Mouse (Mus musculus) MEL (cell line): ENCODE data around the gene Nxpe2. TPM values are rescaled to one million over a fixed set of nuclear protein-coding genes. Genes with fewer than 3 reads are reported as not detected.

Experiments
- DNase-seq: peaks from one replicate; pipeline ENCODE4 v3.0.0; 2011; ENCODE audit warnings: low read depth, low spot score
- H3K27ac ChIP-seq: 2 replicates; pipeline ENCODE4 v1.5.1; 2012; ENCODE audit warnings: low read depth, mild to moderate bottlenecking, control low read depth, low read length, moderate library complexity; ENCODE audit not compliant: control insufficient read depth
- H3K27me3 ChIP-seq, 2 experiments: fragments of 150-350 bp in 1 of 2; sonication (generic) in 1 of 2; 2 replicates each; pipeline ENCODE4 v1.6.1; 2012; ENCODE audit warnings: low read length in 2 of 2, mild to moderate bottlenecking in 2 of 2, improper control_type of control experiment in 1 of 2, moderate library complexity in 1 of 2; ENCODE audit not compliant: insufficient read depth in 2 of 2, control insufficient read depth in 1 of 2
- H3K36me3 ChIP-seq, 2 experiments: 2 replicates each; pipeline ENCODE4 v1.6.1; 2012 to 2014; ENCODE audit warnings: low read length in 2 of 2, improper control_type of control experiment in 1 of 2, inconsistent platforms in 1 of 2, mild to moderate bottlenecking in 1 of 2; ENCODE audit not compliant: insufficient read depth in 2 of 2, control insufficient read depth in 1 of 2
- H3K4me1 ChIP-seq, 2 experiments: fragments of 150-350 bp in 1 of 2; sonication (generic) in 1 of 2; 2 replicates each; pipeline ENCODE4 v1.6.1; 2012; ENCODE audit warnings: low read length in 2 of 2, improper control_type of control experiment in 1 of 2, mild to moderate bottlenecking in 1 of 2; ENCODE audit not compliant: insufficient read depth in 2 of 2, control insufficient read depth in 1 of 2
- H3K4me3 ChIP-seq, 2 experiments: fragments of 150-350 bp in 1 of 2; sonication (generic) in 1 of 2; 2 replicates each; pipeline ENCODE4 v1.5.1; 2012; ENCODE audit warnings: low read depth in 2 of 2, low read length in 2 of 2, mild to moderate bottlenecking in 2 of 2, moderate library complexity in 2 of 2, control low read depth in 1 of 2, improper control_type of control experiment in 1 of 2; ENCODE audit not compliant: control insufficient read depth in 1 of 2, insufficient read depth in 1 of 2
- H3K79me2 ChIP-seq: 2 replicates; pipeline ENCODE4 v1.6.1; 2012; ENCODE audit warnings: mild to moderate bottlenecking, low read length, moderate library complexity; ENCODE audit not compliant: control insufficient read depth, poor library complexity, insufficient read depth
- H3K9ac ChIP-seq: 2 replicates; pipeline ENCODE4 v1.6.1; 2012; ENCODE audit warnings: low read depth, mild to moderate bottlenecking, control low read depth, low read length, moderate library complexity; ENCODE audit not compliant: control insufficient read depth, poor library complexity, severe bottlenecking
- H3K9me3 ChIP-seq: fragments of 150-350 bp; sonication (generic); replicated peaks from 2 replicates; pipeline ENCODE4 v1.6.1; 2012; ENCODE audit warnings: mild to moderate bottlenecking, low read length, improper control_type of control experiment, moderate library complexity; ENCODE audit not compliant: insufficient read depth
- CHD1 ChIP-seq: IDR thresholded peaks from 2 replicates; pipeline ENCODE4 v1.6.1; 2012; ENCODE audit warnings: low read depth, mild to moderate bottlenecking, inconsistent platforms, low read length, improper control_type of control experiment
- CHD2 ChIP-seq: IDR thresholded peaks from 2 replicates; pipeline ENCODE4 v1.6.1; 2011; ENCODE audit warnings: low read length, improper control_type of control experiment
- E2F4 ChIP-seq: IDR thresholded peaks from 2 replicates; pipeline ENCODE4 v1.6.1; 2011; ENCODE audit warnings: low read depth, low read length, improper control_type of control experiment, borderline replicate concordance
- EP300 ChIP-seq, 2 experiments: IDR thresholded peaks; 2 replicates each; pipeline ENCODE4 v1.6.1; 2011; ENCODE audit warnings: improper control_type of control experiment in 2 of 2, low read length in 2 of 2, low read depth in 1 of 2, mild to moderate bottlenecking in 1 of 2
- GABPA ChIP-seq: IDR thresholded peaks from 2 replicates; pipeline ENCODE4 v1.6.1; 2012; ENCODE audit warnings: low read depth, mild to moderate bottlenecking, inconsistent platforms, low read length, improper control_type of control experiment, moderate library complexity
- JUND ChIP-seq: IDR thresholded peaks from 2 replicates; pipeline ENCODE4 v1.6.1; 2011; ENCODE audit warnings: low read depth, mild to moderate bottlenecking, improper control_type of control experiment, low read length
- MAFK ChIP-seq: IDR thresholded peaks from 2 replicates; pipeline ENCODE4 v1.6.1; 2011; ENCODE audit warnings: low read depth, mild to moderate bottlenecking, low read length, improper control_type of control experiment, borderline replicate concordance
- MAX ChIP-seq: IDR thresholded peaks from 2 replicates; pipeline ENCODE4 v1.6.1; 2011; ENCODE audit warnings: low read length, improper control_type of control experiment
- MAZ ChIP-seq: IDR thresholded peaks from 2 replicates; pipeline ENCODE4 v1.6.1; 2012; ENCODE audit warnings: low read depth, mild to moderate bottlenecking, inconsistent platforms, low read length, improper control_type of control experiment
- MEF2A ChIP-seq: IDR thresholded peaks from 2 replicates; pipeline ENCODE4 v1.6.1; 2014; ENCODE audit warnings: low read depth, mild to moderate bottlenecking, inconsistent platforms, low read length, improper control_type of control experiment; ENCODE audit not compliant: poor library complexity, insufficient replicate concordance, severe bottlenecking; ENCODE audit errors: extremely low read depth
- MYB ChIP-seq: IDR thresholded peaks from 2 replicates; pipeline ENCODE4 v1.6.1; 2011; ENCODE audit warnings: mild to moderate bottlenecking, low read depth, low read length, improper control_type of control experiment
- MYC ChIP-seq: IDR thresholded peaks from 2 replicates; pipeline ENCODE4 v1.6.1; 2011; ENCODE audit warnings: low read depth, mild to moderate bottlenecking, low read length, improper control_type of control experiment, moderate library complexity
- NELFE ChIP-seq: IDR thresholded peaks from 2 replicates; pipeline ENCODE4 v1.6.1; 2011; ENCODE audit warnings: low read depth, low read length, improper control_type of control experiment
- POLR2AphosphoS5 ChIP-seq: IDR thresholded peaks from 2 replicates; pipeline ENCODE4 v1.6.1; 2012; ENCODE audit warnings: low read depth, borderline replicate concordance, mild to moderate bottlenecking, inconsistent platforms, low read length, moderate library complexity, mixed read lengths
- RAD21 ChIP-seq: IDR thresholded peaks from 2 replicates; pipeline ENCODE4 v1.6.1; 2011; ENCODE audit warnings: mild to moderate bottlenecking, low read depth, low read length, improper control_type of control experiment
- RCOR1 ChIP-seq: IDR thresholded peaks from 2 replicates; pipeline ENCODE4 v1.6.1; 2012; ENCODE audit warnings: low read depth, mild to moderate bottlenecking, inconsistent platforms, low read length, improper control_type of control experiment
- SIN3A ChIP-seq: IDR thresholded peaks from 2 replicates; pipeline ENCODE4 v1.6.1; 2012; ENCODE audit warnings: low read length, improper control_type of control experiment, inconsistent platforms
- SMC3 ChIP-seq: IDR thresholded peaks from 2 replicates; pipeline ENCODE4 v1.6.1; 2011; ENCODE audit warnings: low read depth, low read length, improper control_type of control experiment
- TBP ChIP-seq: IDR thresholded peaks from 2 replicates; pipeline ENCODE4 v1.8.0; 2011; ENCODE audit warnings: low read depth, low read length, improper control_type of control experiment
- TCF12 ChIP-seq: IDR thresholded peaks from 2 replicates; pipeline ENCODE4 v1.6.1; 2014; ENCODE audit warnings: low read depth, mild to moderate bottlenecking, inconsistent platforms, low read length, improper control_type of control experiment, moderate library complexity
- UBTF ChIP-seq: IDR thresholded peaks from 2 replicates; pipeline ENCODE4 v1.6.1; 2012; ENCODE audit warnings: low read depth, mild to moderate bottlenecking, inconsistent platforms, low read length, improper control_type of control experiment, moderate library complexity, borderline replicate concordance; ENCODE audit not compliant: insufficient read depth
- USF1 ChIP-seq: IDR thresholded peaks from 2 replicates; pipeline ENCODE4 v1.6.1; 2014; ENCODE audit warnings: low read depth, mild to moderate bottlenecking, inconsistent platforms, low read length, improper control_type of control experiment, moderate library complexity
- USF2 ChIP-seq, 2 experiments: IDR thresholded peaks; 2 replicates each; pipeline ENCODE4 v1.6.1; 2011 to 2012; ENCODE audit warnings: improper control_type of control experiment in 2 of 2, low read length in 2 of 2, borderline replicate concordance in 1 of 2, inconsistent platforms in 1 of 2, low read depth in 1 of 2, mild to moderate bottlenecking in 1 of 2; ENCODE audit not compliant: insufficient read depth in 1 of 2
- ZKSCAN1 ChIP-seq: IDR thresholded peaks from 2 replicates; pipeline ENCODE4 v1.6.1; 2012; ENCODE audit warnings: low read depth, mild to moderate bottlenecking, inconsistent platforms, low read length, improper control_type of control experiment, moderate library complexity
- ZMIZ1 ChIP-seq: IDR thresholded peaks from 2 replicates; pipeline ENCODE4 v1.6.1; 2012; ENCODE audit warnings: low read depth, mild to moderate bottlenecking, inconsistent platforms, low read length, improper control_type of control experiment, moderate library complexity
- polyA plus RNA-seq, 2 experiments: library from polyadenylated mRNA; stranded (reverse) in 1 of 2; unstranded in 1 of 2; fragments of >175 nt in 1 of 2; fragments of >200 nt in 1 of 2; gene quantifications; 2 replicates each; pipeline versions ENCODE4 v1.2.1 to v1.2.4; 2012; ENCODE audit warnings: low replicate concordance in 2 of 2, low read depth in 1 of 2; ENCODE audit not compliant: insufficient read length in 2 of 2, insufficient read depth in 1 of 2, missing spikeins in 1 of 2
- total RNA-seq: library from RNA; depleted of rRNA; stranded (reverse); fragments of 300-350 nt; gene quantifications from 2 replicates; pipeline ENCODE4 v1.2.3, GENCODE M21; 2012

The Nxpe2 gene
- total and polyA plus RNA-seq, 3 experiments = 3.1 to 3.5 TPM; not detected in 1

DNA sequence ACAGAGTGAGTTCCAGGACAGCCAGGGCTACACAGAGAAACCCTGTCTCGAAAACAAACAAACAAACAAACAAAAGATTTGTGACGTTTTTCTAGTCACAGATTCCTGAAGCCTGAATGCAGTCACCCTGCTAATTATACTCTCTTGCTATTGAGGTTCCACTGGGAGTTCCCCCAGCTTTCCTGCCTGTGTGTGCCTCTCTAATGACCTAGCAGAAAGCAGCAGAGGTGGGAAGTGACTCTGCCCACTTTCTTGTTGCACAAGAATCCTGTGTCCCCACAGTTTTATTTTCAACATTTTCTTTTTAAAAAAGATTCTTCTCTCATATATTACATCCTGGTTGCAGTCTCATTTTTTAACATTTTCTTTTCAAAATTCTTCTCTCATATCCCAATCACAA, 58.5 kb downstream of the Nxpe2 start:
- H3K4me1 ChIP-seq = no peaks in the 10 kb centered on the region
- no peak overlapping the region for H3K27ac ChIP-seq
- H3K4me3 ChIP-seq = no peak overlapping the region
- H3K9ac ChIP-seq = no peak overlapping the region
- no peaks in the 10 kb centered on the region for H3K79me2 ChIP-seq
- no peak for TF ChIP-seq UBTF
- TF ChIP-seq USF2 (IDR thresholded peaks at IDR 0.05; ENCODE audit: borderline replicate concordance in 1 of 2, insufficient read depth in 1 of 2, low read depth in 1 of 2, low read length in 2 of 2) = no peak
- no peak for TF ChIP-seq MAFK
- no peak for TF ChIP-seq USF1
- no peak for TF ChIP-seq MAZ
- no peak for TF ChIP-seq MEF2A
- TF ChIP-seq ZKSCAN1 = no peak
- TF ChIP-seq CHD1 = no peak
- no peak for TF ChIP-seq RAD21
- TF ChIP-seq MYB = no peak
- TF ChIP-seq SIN3A = no peak
- no peak for TF ChIP-seq EP300 (IDR thresholded peaks at IDR 0.05; ENCODE audit: low read depth in 1 of 2, low read length in 2 of 2)
- TF ChIP-seq ZMIZ1 = no peak
- no peak for TF ChIP-seq JUND
- TF ChIP-seq GABPA = no peak
- no peak for TF ChIP-seq RCOR1
- TF ChIP-seq MYC = no peak
- no peak for TF ChIP-seq NELFE
- H3K36me3 ChIP-seq = no peaks in the 10 kb centered on the region
- no peak for DNase-seq
- H3K9me3 ChIP-seq = no peaks in the 10 kb centered on the region
- no peaks in the 10 kb centered on the region for H3K27me3 ChIP-seq

DNA sequence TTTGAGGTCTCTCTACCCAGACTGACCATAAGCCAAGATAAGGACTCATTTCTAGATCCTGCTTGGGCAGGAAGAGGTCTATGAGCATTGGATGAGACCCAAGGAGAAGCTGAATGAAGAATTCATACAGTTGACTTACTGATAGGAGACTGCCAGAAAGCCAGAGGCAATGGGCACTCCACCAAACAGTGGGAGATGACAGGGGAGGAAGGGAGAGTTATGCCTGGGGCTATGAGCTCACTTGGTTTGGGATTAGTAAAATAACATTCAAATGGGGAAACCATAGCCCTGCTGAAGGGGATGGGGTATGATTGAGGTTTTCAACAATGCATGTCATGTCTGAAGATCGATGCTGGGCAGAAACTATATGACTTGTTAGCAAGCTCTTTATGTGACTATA, 63.0 kb downstream of the Nxpe2 start:
- Histone ChIP-seq H3K27me3 (no peaks in the 10 kb centered on the region), H3K79me2 (no peaks in the 10 kb centered on the region), H3K27ac (no peak overlapping the region), H3K9me3 (no peaks in the 10 kb centered on the region), H3K4me3 (no peak overlapping the region), H3K4me1 (no peaks in the 10 kb centered on the region), H3K9ac (no peak overlapping the region), H3K36me3 (no peaks in the 10 kb centered on the region)
- TF ChIP-seq CHD2 (no peak), MAX (no peak), MYC (no peak), EP300 (IDR thresholded peaks at IDR 0.05; ENCODE audit: low read depth in 1 of 2, low read length in 2 of 2) (no peak), TCF12 (no peak), RCOR1 (no peak), POLR2AphosphoS5 (no peak), MAFK (no peak), ZMIZ1 (no peak), E2F4 (no peak), JUND (no peak), MYB (no peak), NELFE (no peak), USF1 (no peak), GABPA (no peak), CHD1 (no peak), ZKSCAN1 (no peak), TBP (no peak), SMC3 (no peak)
- no peak for DNase-seq
